Mouse (Mus musculus) heart, embryonic 16.5 days (tissue): ENCODE results near the gene Nipal1. TPM values are rescaled to one million over a fixed set of nuclear protein-coding genes. Genes with fewer than 3 reads are reported as not detected.

Source experiments
- ATAC-seq: fragments of 200-750 bp; cut with Nextera tagmentation; replicated peaks from 2 replicates; pipeline ENCODE4 v1.8.0; 2017; ENCODE audit warnings: moderate number of reproducible peaks; ENCODE audit not compliant: insufficient read depth, low FRiP score; ENCODE audit errors: extremely low read depth
- H3K27ac ChIP-seq: fragments of 300-500 bp; sonication (generic); 2 replicates; pipeline ENCODE4 v1.5.1; 2014; ENCODE audit warnings: mild to moderate bottlenecking, low read length, control low read depth, moderate library complexity
- H3K27me3 ChIP-seq: fragments of 300-500 bp; sonication (generic); 2 replicates; pipeline ENCODE4 v1.6.1; 2014; ENCODE audit warnings: low read length, mixed read lengths; ENCODE audit not compliant: control insufficient read depth, insufficient read depth
- H3K36me3 ChIP-seq: fragments of 300-500 bp; sonication (generic); 2 replicates; pipeline ENCODE4 v1.6.1; 2014; ENCODE audit not compliant: control insufficient read depth, insufficient read depth
- H3K4me1 ChIP-seq: fragments of 300-500 bp; sonication (generic); 2 replicates; pipeline ENCODE4 v1.6.1; 2014; ENCODE audit warnings: low read length, mixed read lengths; ENCODE audit not compliant: control insufficient read depth, insufficient read depth
- H3K4me2 ChIP-seq: fragments of 300-500 bp; sonication (generic); 2 replicates; pipeline ENCODE4 v1.6.1; 2014; ENCODE audit warnings: low read depth, mild to moderate bottlenecking, control low read depth, low read length
- H3K4me3 ChIP-seq: fragments of 300-500 bp; sonication (generic); 2 replicates; pipeline ENCODE4 v1.5.1; 2014; ENCODE audit warnings: mild to moderate bottlenecking, control low read depth, low read length
- H3K9ac ChIP-seq: fragments of 300-500 bp; sonication (generic); 2 replicates; pipeline ENCODE4 v1.6.1; 2014; ENCODE audit warnings: low read length, control low read depth
- H3K9me3 ChIP-seq: fragments of 300-500 bp; sonication (generic); replicated peaks from 2 replicates; pipeline ENCODE4 v1.6.1; 2016; ENCODE audit warnings: low read length; ENCODE audit not compliant: control insufficient read depth
- WGBS: fragments of 180-500 bp; shearing (Covaris S2); extraction: QIAGEN DNeasy Blood & Tissue Kit; methylation state at CpG from one replicate; pipeline ENCODE4 v1.1.7; 2014; 5-methylcytosine and 5-hydroxymethylcytosine counted together
- polyA plus RNA-seq: library from polyadenylated mRNA; unstranded; fragments of >200 nt; fragmentation: Nextera tagmentation; extraction: Ambion mirVana; gene quantifications from 2 replicates; pipeline ENCODE4 v1.2.1, GENCODE M21; 2015

The Nipal1 gene
- polyA plus RNA-seq, 1 experiment from 2014 or later = 0.43 TPM

GRCm38 (mm10) chr5:72674994-72675542 lies 27.5 kb downstream of the Nipal1 start:
- no peak for ATAC-seq
- no peaks in the 10 kb centered on the region for H3K27me3 ChIP-seq

GRCm38 (mm10) chr5:72681451-72681850 lies 33.9 kb downstream of the Nipal1 start:
- no peaks in the 10 kb centered on the region for H3K27me3 ChIP-seq
- no peak overlapping the region for H3K27ac ChIP-seq
- H3K4me1 ChIP-seq = no peaks in the 10 kb centered on the region
- no peak for ATAC-seq
- H3K36me3 ChIP-seq = no peaks in the 10 kb centered on the region
- no peak overlapping the region for H3K4me3 ChIP-seq
- H3K9ac ChIP-seq = no peak overlapping the region
- no peak overlapping the region for H3K4me2 ChIP-seq
- peaks cover 5% of the 10 kb centered on the region for H3K9me3 ChIP-seq
- 70% methylated on average over 6 of the region's 6 CpGs for WGBS

More at GRCm38 (mm10) chr5:72674994-72675542, 27.5 kb downstream of the Nipal1 start:
- H3K4me1 ChIP-seq = no peaks in the 10 kb centered on the region
- H3K27ac ChIP-seq = no peak overlapping the region
- H3K9me3 ChIP-seq = no peaks in the 10 kb centered on the region
- WGBS = 75% methylated on average over 9 of the region's 9 CpGs
- no peaks in the 10 kb centered on the region for H3K36me3 ChIP-seq
- no peak overlapping the region for H3K4me3 ChIP-seq
- H3K4me2 ChIP-seq = no peak overlapping the region
- no peak overlapping the region for H3K9ac ChIP-seq

GRCm38 (mm10) chr5:72689556-72689955 lies 42.0 kb downstream of the Nipal1 start:
- H3K36me3 ChIP-seq = no peaks in the 10 kb centered on the region
- no peak overlapping the region for H3K4me3 ChIP-seq
- no peaks in the 10 kb centered on the region for H3K27me3 ChIP-seq
- no peak overlapping the region for H3K4me2 ChIP-seq
- H3K9ac ChIP-seq = no peak overlapping the region
- ATAC-seq = no peak
- peaks cover 3% of the 10 kb centered on the region; the same call in 1 of the 2 replicates for H3K9me3 ChIP-seq
- H3K27ac ChIP-seq = no peak overlapping the region
- no peaks in the 10 kb centered on the region for H3K4me1 ChIP-seq
- 87% methylated on average over 7 of the region's 7 CpGs for WGBS

- ATAC-seq = no peak
- H3K27ac ChIP-seq = no peak overlapping the region
- no peaks in the 10 kb centered on the region for H3K4me1 ChIP-seq
- H3K9ac ChIP-seq = no peak overlapping the region
- H3K36me3 ChIP-seq = no peaks in the 10 kb centered on the region
- H3K27me3 ChIP-seq = no peaks in the 10 kb centered on the region
- H3K4me2 ChIP-seq = no peak overlapping the region
- H3K9me3 ChIP-seq = peaks cover 3% of the 10 kb centered on the region; the same call in 1 of the 2 replicates
- WGBS = 89% methylated on average over 5 of the region's 5 CpGs
- no peak overlapping the region for H3K4me3 ChIP-seq
Observed at GRCm38 (mm10) chr5:72690516-72690915, 42.9 kb downstream of the Nipal1 start.

GRCm38 (mm10) chr5:72694684-72695083 lies 47.1 kb downstream of the Nipal1 start:
- no peak for ATAC-seq
- 76% methylated on average over 2 of the region's 2 CpGs for WGBS
- H3K9ac ChIP-seq = no peak overlapping the region

GRCm38 (mm10) chr5:72696491-72696890 lies 48.9 kb downstream of the Nipal1 start:
- Histone ChIP-seq H3K4me1 (no peaks in the 10 kb centered on the region), H3K27me3 (no peaks in the 10 kb centered on the region), H3K27ac (no peak overlapping the region), H3K4me2 (no peak overlapping the region), H3K9ac (no peak overlapping the region), H3K4me3 (no peak overlapping the region), H3K9me3 (peaks cover 2% of the 10 kb centered on the region; the same call in 1 of the 2 replicates), H3K36me3 (no peaks in the 10 kb centered on the region)
- WGBS = 79% methylated on average over 13 of the region's 13 CpGs
- no peak for ATAC-seq

More at GRCm38 (mm10) chr5:72694684-72695083, 47.1 kb downstream of the Nipal1 start:
- H3K4me1 ChIP-seq = no peaks in the 10 kb centered on the region
- H3K9me3 ChIP-seq = no peaks in the 10 kb centered on the region
- H3K36me3 ChIP-seq = no peaks in the 10 kb centered on the region
- no peak overlapping the region for H3K4me3 ChIP-seq
- H3K4me2 ChIP-seq = no peak overlapping the region
- H3K27ac ChIP-seq = no peak overlapping the region
- no peaks in the 10 kb centered on the region for H3K27me3 ChIP-seq

GRCm38 (mm10) chr5:72698343-72698742 lies 50.7 kb downstream of the Nipal1 start:
- no peak overlapping the region for H3K4me2 ChIP-seq
- H3K9ac ChIP-seq = no peak overlapping the region
- H3K9me3 ChIP-seq = peaks cover 2% of the 10 kb centered on the region; the same call in 1 of the 2 replicates
- no peaks in the 10 kb centered on the region for H3K36me3 ChIP-seq
- H3K27ac ChIP-seq = no peak overlapping the region
- H3K27me3 ChIP-seq = no peaks in the 10 kb centered on the region
- ATAC-seq = no peak
- H3K4me3 ChIP-seq = no peak overlapping the region
- WGBS = 64% methylated on average over 3 of the region's 3 CpGs
- H3K4me1 ChIP-seq = no peaks in the 10 kb centered on the region

GRCm38 (mm10) chr5:72698818-72699499 lies 51.4 kb downstream of the Nipal1 start:
- H3K27me3 ChIP-seq = no peaks in the 10 kb centered on the region
- no peaks in the 10 kb centered on the region for H3K4me1 ChIP-seq
- 59% methylated on average over 7 of the region's 7 CpGs for WGBS
- H3K4me2 ChIP-seq = no peak overlapping the region
- no peak for ATAC-seq
- no peaks in the 10 kb centered on the region for H3K36me3 ChIP-seq
- H3K27ac ChIP-seq = no peak overlapping the region
- no peak overlapping the region for H3K4me3 ChIP-seq
- peaks cover 2% of the 10 kb centered on the region; the same call in 1 of the 2 replicates for H3K9me3 ChIP-seq
- no peak overlapping the region for H3K9ac ChIP-seq

GRCm38 (mm10) chr5:72699500-72699818 lies 51.9 kb downstream of the Nipal1 start:
- Histone ChIP-seq H3K4me1 (no peaks in the 10 kb centered on the region), H3K27ac (no peak overlapping the region)
- 58% methylated on average over 2 of the region's 2 CpGs for WGBS

More at GRCm38 (mm10) chr5:72699500-72699818, 51.9 kb downstream of the Nipal1 start:
- Histone ChIP-seq H3K36me3 (no peaks in the 10 kb centered on the region), H3K4me3 (no peak overlapping the region), H3K9ac (no peak overlapping the region), H3K9me3 (peaks cover 2% of the 10 kb centered on the region; the same call in 1 of the 2 replicates), H3K4me2 (no peak overlapping the region), H3K27me3 (no peaks in the 10 kb centered on the region)
- ATAC-seq = no peak
